Mouse (Mus musculus) urinary bladder, adult 18-20 months (tissue): ENCODE results near the gene Sipa1.
"Not testable (repeated sequence)": the region's sequence is repeated elsewhere in the genome, so short reads cannot be mapped to it uniquely, and the experiment has no call there.

Source experiments
- DNase-seq, 2 experiments: peaks; one replicate each; pipeline ENCODE4 v3.0.0; 2022; ENCODE audit warnings: low spot score in 2 of 2, mixed read lengths in 2 of 2

Gene Sipa1

DNA sequence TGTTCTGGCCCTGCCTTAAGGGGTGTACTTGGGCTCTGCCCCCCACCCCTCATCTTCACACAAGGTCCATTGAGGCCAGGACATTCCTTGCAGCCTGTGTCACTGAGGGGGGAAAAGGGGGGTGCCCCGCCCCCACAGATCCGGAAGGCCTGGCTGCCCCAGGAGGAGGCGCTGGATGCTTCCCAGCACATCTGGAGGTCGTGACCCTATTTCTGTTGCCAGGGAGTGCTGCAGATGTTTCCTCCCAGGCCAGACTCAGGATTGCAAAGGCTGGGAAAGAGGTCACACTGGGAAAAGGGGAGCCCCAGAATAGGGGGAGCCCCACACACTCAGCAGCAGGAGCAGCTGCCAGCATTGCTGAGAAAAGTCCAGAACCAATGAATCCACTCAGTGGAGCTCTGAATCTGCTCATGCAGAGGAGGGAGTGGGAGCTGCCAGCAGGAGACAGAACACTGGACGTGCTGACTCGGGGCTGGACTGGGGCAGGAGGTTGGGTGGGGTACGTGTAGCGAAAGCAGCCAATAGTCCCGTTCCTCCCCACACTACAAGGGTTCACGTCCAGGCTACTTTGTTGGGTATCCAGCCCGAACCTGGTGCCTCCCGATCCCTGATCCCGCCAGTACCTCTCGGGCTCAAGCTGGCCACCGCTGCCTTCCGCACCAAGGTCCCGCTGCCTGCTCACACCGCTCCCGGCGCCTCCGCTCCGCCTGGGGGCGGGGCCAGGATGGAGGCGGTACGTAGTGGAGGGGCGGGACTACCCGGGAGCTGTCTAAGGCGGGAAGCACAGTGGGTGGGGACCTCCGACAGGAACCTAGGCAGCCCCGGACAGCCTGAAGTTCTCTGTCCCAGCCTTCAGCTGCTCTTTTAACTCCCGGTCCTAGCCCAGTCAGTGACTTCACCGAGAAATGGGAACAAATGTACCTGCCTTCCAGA is at the start of gene Sipa1:
Sipa1 (minus strand) TSS at position 727 of the 933 bp plus-strand sequence.
- DNase-seq = peak; percentile 90 to 97

DNA sequence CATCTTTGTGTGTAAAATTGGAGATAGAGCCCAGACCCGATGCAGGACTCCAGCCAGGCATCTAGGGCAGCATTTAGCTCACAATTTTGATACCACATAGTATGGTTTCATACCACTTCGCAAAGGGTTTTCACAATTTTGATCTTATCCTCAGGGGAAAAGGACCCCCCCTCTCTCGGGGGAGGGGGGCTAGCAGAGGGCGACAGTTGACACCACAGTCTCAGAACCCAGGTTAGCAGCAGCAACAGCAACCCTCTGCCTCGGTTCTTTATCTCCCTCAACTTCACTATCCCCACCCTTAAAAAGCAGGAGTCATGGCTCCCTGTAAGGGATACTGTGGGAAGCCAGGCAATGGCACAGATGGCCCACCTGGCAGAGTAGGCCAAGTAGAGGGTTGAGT is 49.7 kb upstream of the Sipa1 start:
- DNase-seq = no peak

DNA sequence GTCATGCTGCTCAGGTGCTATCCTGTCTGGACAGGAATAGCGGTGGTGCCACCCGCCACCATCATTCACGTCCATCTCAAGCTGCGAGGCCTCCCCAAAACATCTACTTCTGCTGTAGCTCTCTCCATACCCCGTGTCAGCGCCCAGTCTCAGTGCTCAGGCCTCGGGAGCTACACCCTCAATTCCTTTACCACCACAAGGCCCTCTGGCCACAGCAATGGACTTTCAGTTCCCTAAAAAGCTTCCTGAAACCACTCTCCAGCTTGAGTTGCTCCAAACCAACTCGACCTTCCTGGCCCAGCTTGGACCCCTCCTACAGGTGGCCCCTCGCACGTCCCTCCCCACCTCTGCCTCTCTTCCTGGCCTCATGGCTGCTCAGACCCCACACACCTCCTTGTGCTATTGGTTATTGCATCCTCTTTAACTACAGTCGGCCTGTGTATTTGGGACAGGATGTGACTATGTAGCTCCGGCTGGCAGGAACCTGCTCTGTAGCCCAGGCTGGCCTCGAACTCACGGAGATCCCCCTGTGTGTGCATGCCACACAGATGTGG is 48.5 kb upstream of the Sipa1 start:
- no peak for DNase-seq

DNA sequence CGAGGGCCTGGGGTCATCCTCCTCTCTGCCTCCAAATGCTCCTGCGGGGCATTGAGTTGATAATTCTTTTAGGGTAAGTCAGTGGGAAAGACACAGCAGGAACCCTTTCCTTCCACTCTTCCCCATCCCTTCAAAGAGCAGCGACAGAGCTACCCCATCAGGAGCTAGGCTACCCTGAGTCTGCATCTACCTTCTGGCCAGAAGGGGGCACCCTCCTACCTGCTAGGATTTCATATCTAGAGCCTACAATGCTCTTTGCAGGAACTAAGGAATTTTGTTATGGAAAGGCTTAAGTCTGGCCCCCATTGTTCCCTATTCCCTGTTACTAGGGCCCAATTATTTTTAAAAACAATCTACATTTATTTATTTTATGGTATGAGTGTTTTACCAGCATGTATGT is 47.7 kb upstream of the Sipa1 start:
- no peak for DNase-seq

DNA sequence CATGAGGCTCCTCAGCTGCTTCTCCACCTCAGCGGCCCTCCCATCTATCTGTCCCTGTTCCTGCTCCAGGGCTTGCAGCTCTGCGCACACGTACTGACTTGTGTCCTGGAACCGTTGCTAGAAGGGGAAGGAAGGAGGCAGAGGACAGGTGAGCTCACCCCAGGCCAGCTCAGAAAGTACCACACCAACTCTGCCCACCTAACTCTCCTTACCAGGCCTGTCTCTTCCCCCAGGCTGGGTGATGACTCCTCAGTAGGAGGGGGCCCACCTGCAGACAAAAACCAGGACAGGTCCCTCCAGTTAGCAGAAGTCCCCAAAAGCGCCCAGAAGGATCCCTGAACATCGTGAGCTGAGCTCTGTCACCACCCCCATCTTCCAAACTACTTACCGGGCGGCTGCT is 47.1 kb upstream of the Sipa1 start:
- DNase-seq = no peak

DNA sequence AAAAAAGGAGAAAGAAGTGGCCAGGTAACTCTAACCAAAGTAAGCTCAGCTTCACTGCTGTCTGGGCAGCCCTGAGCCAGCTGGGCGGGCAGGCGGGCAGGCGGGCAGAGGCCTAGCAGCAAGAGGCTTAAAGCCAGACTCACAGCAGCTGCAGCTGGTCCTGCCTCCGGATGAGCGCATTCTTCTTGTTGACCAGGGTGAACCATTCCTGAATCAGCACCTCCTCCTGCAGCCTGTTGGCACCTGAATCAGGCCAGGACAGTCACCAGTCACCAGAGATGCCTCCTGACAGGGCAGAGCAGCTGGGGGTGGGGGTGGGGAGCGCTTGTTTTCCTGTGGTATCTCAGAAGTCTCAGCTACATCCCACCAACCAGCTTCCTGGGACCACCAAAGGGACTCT is 46.6 kb upstream of the Sipa1 start:
- DNase-seq = no peak

DNA sequence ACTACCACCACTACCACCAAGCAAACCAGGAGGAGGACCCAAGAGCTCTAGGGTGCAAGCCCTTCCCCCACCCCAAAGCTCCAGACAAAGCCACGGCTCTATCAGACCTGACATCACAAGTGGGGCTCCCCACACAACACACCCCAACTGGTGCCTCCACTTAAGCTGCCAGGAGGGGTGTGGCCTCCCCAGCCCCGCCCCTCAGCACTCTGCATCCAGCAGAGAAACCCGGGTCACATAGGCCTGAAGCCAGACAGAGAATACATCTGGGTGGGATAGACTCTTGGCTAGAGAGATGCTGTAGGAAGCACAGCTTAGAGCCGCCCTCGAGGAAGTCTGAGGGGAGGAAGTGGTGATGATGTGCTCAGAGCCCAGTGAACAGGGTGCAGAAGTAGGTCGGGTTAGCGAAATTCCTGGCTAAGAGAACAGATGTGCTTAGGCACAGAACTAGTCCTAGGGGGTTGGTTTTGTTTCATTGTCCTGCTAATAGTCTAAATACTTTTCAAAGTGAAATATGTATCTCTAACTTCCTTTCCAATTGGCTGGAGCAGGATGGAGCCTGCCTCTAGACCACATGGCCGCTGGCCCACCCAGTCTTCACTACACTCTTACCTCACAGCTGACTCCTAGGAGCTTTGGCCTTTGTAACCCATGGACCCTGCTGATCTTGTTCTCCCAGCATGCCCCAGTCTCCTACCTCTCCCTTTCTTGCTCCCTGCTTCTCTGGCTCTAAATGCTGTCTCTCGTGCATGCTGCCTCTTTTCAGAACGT is 41.5 kb upstream of the Sipa1 start:
- no peak for DNase-seq

DNA sequence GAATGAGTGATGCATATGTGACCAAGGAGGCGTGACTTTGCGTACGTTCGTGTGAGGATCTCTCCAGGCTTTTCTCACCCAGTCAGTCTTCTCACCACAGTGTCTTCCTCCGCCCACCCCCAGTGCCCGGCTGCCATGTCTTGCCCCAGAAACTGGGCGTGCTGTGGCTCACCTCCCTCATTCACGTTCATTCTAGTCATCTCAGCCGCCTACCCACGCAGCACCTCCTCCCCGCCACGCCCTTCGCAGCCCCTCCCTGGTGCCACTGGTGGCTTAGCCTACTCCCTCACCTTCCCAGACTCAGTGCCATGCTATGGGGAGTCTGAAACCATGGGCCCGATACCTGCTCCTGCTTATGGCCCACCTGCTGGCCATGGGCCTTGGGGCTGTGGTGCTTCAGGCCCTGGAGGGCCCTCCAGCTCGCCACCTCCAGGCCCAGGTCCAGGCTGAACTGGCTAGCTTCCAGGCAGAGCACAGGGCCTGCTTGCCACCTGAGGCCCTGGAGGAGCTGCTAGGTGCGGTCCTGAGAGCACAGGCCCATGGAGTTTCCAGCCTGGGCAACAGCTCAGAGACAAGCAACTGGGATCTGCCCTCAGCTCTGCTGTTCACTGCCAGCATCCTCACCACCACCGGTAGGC is 40.8 kb upstream of the Sipa1 start, which contains the start of gene Kcnk7:
Kcnk7 (plus strand) TSS at position 205 of the 638 bp plus-strand sequence.
- no peak for DNase-seq

DNA sequence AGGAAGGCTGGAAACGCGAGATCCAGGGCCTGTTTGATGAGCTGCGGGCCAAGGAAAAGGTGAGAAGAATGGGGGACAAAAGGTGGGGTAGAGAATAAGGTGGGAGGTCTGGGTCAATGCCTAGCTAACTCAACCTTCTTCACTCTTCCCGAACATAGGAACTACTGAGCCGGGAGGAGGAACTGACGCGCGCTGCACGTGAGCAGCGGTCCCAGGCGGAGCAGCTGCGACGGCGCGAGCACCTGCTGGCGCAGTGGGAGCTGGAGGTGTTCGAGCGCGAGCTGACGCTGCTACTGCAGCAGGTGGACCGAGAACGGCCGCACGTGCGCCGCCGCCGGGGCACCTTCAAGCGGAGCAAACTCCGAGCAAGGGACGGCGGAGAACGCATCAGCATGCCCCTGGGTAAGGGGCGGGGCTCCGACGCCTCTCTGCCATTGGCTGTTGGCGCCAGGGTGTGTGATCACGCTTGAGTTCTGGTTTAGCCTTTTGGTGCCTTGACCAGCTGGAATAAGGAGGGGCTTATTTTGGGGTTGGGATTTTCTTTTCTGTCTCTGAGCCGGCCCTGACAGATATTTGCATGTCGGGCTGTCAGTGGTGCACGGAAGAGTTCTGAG is 32.4 kb upstream of the Sipa1 start:
- no peak for DNase-seq

DNA sequence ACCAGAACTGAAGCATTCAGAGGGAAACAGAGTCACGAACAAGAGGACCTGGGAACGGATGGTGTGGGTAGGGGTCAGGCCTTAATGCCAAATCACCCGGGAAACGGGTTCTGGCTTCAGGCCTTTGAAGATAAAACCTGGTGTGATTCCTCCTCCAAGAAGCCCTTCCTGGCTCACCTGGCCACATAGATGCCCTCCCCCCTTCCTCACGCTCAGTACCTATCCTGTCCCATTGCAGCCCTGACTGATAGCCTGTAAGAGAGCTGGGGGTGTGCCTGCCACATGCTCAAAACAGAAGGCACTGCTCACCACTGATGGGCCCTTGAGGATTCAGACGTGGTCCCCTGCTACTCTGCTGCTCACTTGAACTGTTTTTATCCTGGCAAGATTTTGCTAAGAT is 30.3 kb upstream of the Sipa1 start:
- DNase-seq = no peak

DNA sequence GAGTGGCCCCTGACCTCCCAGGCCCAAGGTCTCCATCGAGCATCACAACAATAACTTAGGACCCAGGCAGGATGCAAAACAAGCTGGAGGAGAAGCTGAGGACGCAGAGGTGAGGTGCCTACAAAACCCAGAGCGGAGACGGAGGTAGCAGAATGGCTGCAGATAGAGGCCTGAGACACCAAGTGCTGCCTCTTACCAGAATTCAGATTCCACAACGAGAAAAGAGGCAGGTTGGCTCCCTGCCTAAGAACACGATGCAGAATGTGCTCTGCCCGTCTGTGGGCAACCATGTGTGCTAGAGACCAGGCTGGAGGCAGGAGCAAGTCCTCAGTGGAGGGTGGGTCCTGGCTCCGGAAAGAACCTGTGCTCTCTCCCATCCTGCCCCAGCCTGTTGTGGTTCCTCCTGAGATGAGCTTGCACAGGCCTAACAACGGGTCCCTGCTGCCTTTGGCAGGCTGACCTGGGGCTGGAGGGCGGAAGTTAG is 29.4 kb upstream of the Sipa1 start:
- DNase-seq = no peak

DNA sequence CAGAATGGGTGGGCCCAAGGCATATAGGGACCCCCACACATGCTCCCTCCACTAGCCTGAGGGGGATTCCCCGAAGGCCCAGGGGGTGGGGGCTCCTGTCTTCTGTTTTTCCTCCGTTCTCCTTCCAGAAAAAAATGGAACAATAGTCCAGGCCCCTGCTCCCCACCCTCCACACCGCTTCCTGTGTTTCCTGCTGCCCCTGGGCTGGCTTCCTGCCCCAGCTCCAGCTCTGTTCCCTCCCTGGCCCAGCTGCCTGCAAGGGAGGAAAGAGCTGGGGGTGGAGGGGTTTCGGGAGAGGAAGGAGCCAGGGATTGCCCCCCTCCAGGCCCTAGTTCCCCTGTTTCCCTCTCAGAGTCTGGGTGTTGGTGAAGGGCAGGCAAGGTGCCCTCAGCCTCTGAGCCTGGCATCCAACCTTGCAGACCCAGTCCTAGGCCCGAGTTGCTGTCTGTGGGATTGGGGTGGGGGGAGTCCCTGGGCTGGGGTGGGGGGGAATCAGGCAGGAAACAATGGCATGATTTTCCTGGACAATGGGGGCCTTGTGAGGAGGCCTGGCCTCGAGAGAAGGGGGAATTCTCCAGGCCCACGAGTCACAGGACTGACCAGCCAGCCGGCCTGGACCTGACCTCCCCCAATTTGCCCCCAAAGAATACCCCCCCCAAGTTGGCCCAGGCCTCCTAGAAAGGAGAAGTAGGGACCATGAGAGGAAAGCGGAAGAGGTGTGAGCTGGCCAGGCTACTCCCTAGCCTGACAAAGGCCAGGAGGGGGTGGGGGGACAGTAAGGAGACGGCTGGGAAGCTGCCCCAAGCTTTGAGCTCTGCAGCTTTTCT is 28.8 kb upstream of the Sipa1 start:
- DNase-seq = no peak

DNA sequence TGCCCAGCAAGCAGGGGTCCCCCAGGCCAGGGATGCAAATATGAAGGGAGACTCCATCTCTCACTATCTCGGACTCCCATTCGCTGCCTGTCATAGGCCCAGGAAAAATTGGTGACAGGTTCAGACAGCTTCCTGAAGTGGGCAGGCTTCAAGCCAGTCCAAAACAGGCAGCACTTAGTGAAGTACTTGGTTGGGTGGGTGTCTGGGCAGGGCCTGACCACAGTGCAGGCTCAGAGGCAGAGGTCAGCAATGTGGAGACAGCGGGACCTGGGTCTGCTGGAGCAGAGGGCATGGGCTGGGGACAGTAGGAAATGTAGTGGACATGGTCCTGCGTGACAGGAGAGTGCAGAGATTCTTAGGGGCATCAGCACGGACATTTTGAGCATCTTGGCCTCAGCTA is 28.1 kb upstream of the Sipa1 start:
- DNase-seq = no peak

DNA sequence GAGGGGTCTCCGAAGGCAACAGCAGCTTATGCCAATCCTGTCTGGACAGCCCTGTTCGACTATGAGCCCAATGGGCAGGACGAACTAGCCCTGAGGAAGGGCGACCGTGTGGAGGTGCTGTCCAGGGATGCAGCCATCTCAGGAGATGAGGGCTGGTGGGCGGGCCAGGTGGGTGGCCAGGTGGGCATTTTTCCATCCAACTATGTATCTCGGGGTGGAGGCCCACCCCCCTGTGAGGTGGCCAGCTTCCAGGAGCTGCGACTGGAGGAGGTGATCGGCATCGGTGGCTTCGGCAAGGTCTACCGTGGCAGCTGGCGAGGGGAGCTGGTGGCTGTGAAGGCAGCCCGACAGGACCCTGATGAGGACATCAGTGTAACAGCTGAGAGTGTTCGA is 26.8 kb upstream of the Sipa1 start:
- no peak for DNase-seq

DNA sequence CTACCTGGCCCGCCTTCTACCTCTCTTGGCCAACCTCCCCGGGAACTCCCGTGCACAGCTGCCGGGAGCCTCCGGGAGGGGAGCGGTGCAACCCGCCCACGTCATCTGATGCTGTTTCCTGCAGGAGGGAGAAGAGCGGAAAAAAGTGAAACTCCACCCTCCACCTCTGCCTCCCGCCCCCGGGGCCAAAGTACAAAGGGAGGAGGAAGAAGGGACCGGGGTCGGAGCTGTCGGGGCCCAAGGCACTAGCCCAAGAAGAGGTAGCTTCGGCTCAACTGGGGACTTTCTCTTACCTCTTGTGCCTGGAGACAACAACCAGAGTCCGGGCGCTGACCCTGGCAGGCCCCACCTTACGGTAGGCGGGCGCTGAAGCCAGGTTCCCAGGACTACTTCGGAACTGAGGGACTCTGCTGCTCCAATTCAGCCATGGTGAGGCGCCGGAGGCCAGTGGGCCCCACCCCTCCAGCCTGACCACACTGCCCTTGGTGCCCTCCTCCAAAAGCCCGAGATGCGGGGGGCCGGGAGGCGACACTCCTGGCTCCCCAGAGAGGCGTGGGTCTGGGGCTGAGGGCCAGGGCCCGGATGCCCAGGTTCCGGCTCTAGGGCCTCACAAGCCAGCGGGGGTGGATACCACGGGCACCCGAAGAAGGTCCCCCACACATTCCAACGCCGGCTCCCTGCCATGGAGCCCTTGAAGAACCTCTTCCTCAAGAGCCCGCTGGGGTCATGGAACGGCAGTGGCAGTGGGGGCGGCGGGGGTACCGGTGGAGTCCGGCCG is 26.2 kb upstream of the Sipa1 start:
- DNase-seq = peak; percentile 83 to 89

DNA sequence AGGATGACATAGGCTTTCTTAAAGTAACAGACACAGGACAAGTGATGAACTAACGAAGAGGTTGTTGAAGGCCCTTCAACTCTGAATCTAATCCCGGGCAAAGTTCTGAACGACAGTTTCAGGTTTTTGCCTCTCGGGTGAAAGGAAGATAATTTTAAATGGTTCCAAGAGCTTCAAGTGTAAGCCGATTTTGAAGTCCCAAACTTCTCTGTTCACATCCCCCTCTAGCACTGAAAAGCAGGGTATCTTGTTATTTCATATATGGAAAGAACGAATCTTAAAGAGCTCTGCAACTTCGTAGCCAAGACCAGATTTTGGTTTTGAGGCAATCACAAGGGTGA is 25.6 kb upstream of the Sipa1 start:
- no peak for DNase-seq

DNA sequence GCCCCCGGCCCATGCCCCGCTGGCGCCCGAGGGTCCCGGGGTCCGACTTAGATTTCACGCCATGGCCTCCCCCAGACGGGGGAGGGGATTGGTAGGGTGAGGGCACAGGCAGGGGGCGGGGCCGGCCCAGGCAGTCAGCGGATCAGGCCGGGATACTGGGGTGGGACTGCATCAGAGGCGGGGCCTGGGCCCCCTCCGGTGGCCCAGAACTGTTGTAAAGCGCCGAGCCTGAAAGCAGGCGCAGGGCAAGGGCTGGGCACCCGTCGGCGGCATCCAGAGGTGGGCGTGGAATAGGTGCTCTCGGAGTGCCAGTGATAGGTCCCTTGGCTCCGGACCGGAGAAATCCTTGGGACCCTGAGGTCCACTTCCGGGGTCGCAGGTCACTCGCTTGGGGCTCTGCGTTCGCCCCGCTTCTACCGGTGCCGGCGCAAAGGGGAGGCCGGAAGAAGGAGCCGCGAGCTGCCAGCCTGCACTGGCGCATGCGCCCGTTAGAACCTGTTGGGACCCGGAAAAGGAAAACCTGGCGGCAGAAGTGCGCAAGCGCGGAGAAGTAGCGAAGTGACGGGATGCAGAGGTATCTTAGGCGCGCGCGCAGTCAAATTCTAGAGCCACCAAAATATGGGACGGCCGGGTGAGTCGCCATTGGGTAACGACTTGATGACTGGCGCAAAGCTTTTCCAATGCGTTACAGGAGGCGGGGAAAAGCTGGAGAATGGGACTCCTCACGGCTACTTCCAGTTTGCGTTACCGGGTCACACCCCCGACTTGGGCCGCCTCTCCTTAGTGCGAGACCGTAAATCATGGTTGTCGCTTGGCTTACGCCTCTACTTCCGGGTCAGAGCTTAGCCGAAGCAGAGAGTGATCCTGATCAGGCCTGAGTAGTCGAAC is 24.9 kb upstream of the Sipa1 start, which contains the start of the genes Map3k11 and Pcnx3:
Map3k11 (plus strand) TSS at position 543 of the 888 bp plus-strand sequence.
Pcnx3 (minus strand) TSS at position 709 of the 888 bp plus-strand sequence.
- peak; percentile 87 to 97 for DNase-seq

DNA sequence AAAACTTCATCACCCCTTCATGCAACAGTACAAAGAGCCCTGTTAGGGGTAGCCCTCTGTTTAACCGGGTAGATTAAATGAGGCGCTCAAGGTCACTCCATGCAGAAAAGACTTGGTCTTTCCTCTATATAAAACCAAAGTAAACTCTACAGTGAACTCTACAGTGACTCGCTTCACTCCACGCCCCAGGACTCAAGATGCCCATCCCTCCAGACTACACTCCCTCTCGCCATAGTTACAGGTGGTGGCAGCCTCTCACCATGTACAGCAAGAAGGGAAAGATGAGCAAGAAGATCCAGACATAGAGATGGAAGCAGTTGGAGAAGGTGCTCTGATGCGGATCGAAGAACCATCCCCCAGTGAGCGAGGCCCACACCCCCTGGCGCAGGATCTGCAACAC is 24.2 kb upstream of the Sipa1 start:
- DNase-seq = no peak

DNA sequence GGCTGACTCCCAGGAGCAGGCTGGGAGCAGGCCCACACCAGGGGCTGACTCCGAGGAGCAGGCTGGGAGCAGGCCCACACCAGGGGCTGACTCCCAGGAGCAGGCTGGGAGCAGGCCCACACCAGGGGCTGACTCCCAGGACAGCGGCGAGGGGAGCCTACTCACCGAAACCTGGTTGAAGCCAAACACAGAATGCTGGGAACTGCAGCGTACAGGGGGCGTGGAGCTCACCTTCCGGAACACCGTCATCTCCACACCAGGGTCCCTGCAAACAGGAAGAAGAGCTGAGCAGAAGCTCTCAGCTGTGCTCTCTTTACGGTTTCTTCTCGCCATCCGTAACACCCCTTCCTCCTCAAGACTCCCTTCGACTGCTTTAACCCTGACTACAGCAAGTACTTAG is 23.4 kb upstream of the Sipa1 start:
- not testable (repeated sequence) for DNase-seq
